Mouse (Mus musculus) limb, embryonic 12.5 days (tissue): Measurements from ENCODE around the gene Mbnl1. TPM values are rescaled to one million over a fixed set of nuclear protein-coding genes. Genes with fewer than 3 reads are reported as not detected.

ENCODE experiments used
- ATAC-seq: fragments of 200-750 bp; cut with Nextera tagmentation; 2 replicates; pipeline ENCODE4 v1.8.0; 2017; ENCODE audit warnings: low read depth, moderate TSS enrichment; ENCODE audit not compliant: insufficient number of reproducible peaks, insufficient read depth, low FRiP score, low TSS enrichment
- H3K27ac ChIP-seq: fragments of 300-500 bp; sonication (generic); 2 replicates; pipeline ENCODE4 v1.5.1; 2016; ENCODE audit warnings: mild to moderate bottlenecking, moderate library complexity
- H3K27me3 ChIP-seq: fragments of 300-500 bp; sonication (generic); 2 replicates; pipeline ENCODE4 v1.6.1; 2016; ENCODE audit warnings: mild to moderate bottlenecking, moderate library complexity
- H3K36me3 ChIP-seq: fragments of 300-500 bp; sonication (generic); 2 replicates; pipeline ENCODE4 v1.6.1; 2016; ENCODE audit warnings: mild to moderate bottlenecking, moderate library complexity
- H3K4me1 ChIP-seq: fragments of 300-500 bp; sonication (generic); replicated peaks from 2 replicates; pipeline ENCODE4 v1.6.1; 2016
- H3K4me2 ChIP-seq: fragments of 300-500 bp; sonication (generic); 2 replicates; pipeline ENCODE4 v1.6.1; 2016; ENCODE audit warnings: mild to moderate bottlenecking, moderate library complexity
- H3K4me3 ChIP-seq: fragments of 300-500 bp; sonication (generic); replicated peaks from 2 replicates; pipeline ENCODE4 v1.5.1; 2016; ENCODE audit warnings: mild to moderate bottlenecking
- H3K9ac ChIP-seq: fragments of 300-500 bp; sonication (generic); replicated peaks from 2 replicates; pipeline ENCODE4 v1.6.1; 2016; ENCODE audit warnings: mild to moderate bottlenecking, moderate library complexity
- H3K9me3 ChIP-seq: fragments of 300-500 bp; sonication (generic); 2 replicates; pipeline ENCODE4 v1.6.1; 2016; ENCODE audit warnings: mild to moderate bottlenecking, moderate library complexity
- WGBS: fragments of 180-500 bp; shearing (Covaris S2); methylation state at CpG from one replicate; pipeline ENCODE4 v1.1.7; 2016; 5-methylcytosine and 5-hydroxymethylcytosine counted together
- polyA plus RNA-seq: library from polyadenylated mRNA; unstranded; fragments of >200 nt; fragmentation: Nextera tagmentation; extraction: Ambion mirVana; gene quantifications from 2 replicates; pipeline ENCODE4 v1.2.1, GENCODE M21; 2016

Gene Mbnl1
- polyA plus RNA-seq, 1 experiment from 2014 or later, result 61.2 TPM

GRCm38 (mm10) chr3:60615615-60616014 lies 143.0 kb downstream of the Mbnl1 start:
- Histone ChIP-seq H3K4me1 (peaks cover 5% of the 10 kb centered on the region; the same call in 1 of the 2 replicates), H3K4me2 (no peak overlapping the region), H3K27ac (no peak overlapping the region), H3K27me3 (no peaks in the 10 kb centered on the region), H3K4me3 (no peak overlapping the region), H3K36me3 (peaks cover 26% of the 10 kb centered on the region), H3K9ac (no peak overlapping the region), H3K9me3 (no peaks in the 10 kb centered on the region)
- 43% methylated on average over 7 of the region's 7 CpGs for WGBS
- no peak for ATAC-seq

DNA sequence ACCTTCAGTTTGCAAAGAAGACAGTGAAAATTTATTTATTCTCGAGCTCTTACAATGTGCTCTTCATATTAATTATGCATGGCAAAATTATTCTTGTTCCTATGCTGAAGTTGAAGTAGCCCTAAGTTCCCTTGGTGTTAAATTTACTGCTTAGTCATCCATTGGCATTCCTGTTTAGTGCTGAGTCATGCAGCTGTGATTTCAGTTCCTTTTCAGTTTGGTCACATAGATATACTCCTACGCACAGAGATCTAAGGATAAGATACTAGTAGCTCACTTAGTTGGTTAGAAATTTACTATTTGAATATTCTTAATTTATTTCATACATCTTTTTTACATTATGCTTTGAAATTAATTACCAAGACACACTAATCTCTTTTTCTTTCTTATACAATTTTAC lies 143.5 kb downstream of the Mbnl1 start:
- H3K4me2 ChIP-seq, result no peak overlapping the region
- no peaks in the 10 kb centered on the region for H3K27me3 ChIP-seq
- H3K27ac ChIP-seq, result no peak overlapping the region
- no peak for ATAC-seq
- H3K9ac ChIP-seq, result no peak overlapping the region
- peaks cover 26% of the 10 kb centered on the region for H3K36me3 ChIP-seq
- no peaks in the 10 kb centered on the region for H3K9me3 ChIP-seq
- H3K4me3 ChIP-seq, result no peak overlapping the region
- 89% methylated on average over 2 of the region's 2 CpGs for WGBS
- peaks cover 5% of the 10 kb centered on the region; the same call in 1 of the 2 replicates for H3K4me1 ChIP-seq

DNA sequence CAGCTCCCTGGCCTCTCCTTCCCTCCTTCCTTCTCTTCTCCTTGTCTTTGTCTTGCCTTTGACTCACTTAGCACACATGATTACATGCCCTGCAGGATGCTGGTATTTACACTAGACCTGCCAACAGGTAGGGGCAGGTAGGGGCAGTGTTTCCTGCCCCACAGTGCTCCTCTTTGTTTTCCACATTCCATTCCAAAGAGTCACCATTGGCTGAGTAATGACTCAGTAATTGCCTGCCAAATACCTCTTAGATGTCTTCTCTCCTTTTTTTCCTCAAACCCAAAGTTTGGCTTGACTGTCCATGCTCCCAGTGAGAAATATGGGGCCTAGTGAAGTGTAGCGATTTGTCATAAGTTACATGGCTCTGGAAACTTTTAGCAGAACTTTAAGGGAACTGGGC lies 145.0 kb downstream of the Mbnl1 start:
- no peak overlapping the region for H3K4me2 ChIP-seq
- ATAC-seq, result no peak
- H3K36me3 ChIP-seq, result peaks cover 26% of the 10 kb centered on the region
- H3K4me3 ChIP-seq, result no peak overlapping the region
- H3K27me3 ChIP-seq, result no peaks in the 10 kb centered on the region
- H3K9ac ChIP-seq, result no peak overlapping the region
- H3K4me1 ChIP-seq, result peaks cover 5% of the 10 kb centered on the region; the same call in 1 of the 2 replicates
- 90% methylated on average over 1 of the region's 1 CpGs for WGBS
- no peaks in the 10 kb centered on the region for H3K9me3 ChIP-seq
- no peak overlapping the region for H3K27ac ChIP-seq

DNA sequence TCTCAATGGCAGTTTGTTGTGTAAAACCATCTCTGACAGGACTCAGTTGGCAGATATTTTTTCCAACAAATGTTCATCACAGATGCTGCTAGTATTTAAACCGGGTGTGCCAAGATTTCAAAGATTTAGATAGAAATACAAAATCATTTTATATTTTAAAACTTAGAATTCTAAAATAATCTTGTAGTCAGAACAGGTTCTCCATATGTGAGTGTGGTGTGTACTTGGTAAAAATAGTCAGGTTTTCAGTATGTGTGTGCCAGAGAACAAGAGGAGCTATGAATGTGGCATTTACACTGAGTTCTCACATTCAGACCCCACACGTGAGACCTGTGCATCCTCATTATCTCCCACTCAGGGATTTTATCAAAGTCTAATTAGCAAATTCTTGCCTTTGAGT lies 147.6 kb downstream of the Mbnl1 start:
- no peak overlapping the region for H3K4me2 ChIP-seq
- H3K4me3 ChIP-seq, result no peak overlapping the region
- ATAC-seq, result no peak
- H3K9me3 ChIP-seq, result no peaks in the 10 kb centered on the region
- H3K4me1 ChIP-seq, result peaks cover 5% of the 10 kb centered on the region; the same call in 1 of the 2 replicates
- peaks cover 17% of the 10 kb centered on the region for H3K36me3 ChIP-seq
- no peaks in the 10 kb centered on the region for H3K27me3 ChIP-seq
- WGBS, result 88% methylated on average over 2 of the region's 2 CpGs
- no peak overlapping the region for H3K9ac ChIP-seq
- H3K27ac ChIP-seq, result no peak overlapping the region

- no peak overlapping the region for H3K4me3 ChIP-seq
- ATAC-seq, result no peak
- H3K9me3 ChIP-seq, result no peaks in the 10 kb centered on the region
- H3K4me1 ChIP-seq, result no peaks in the 10 kb centered on the region
- 96% methylated on average over 2 of the region's 2 CpGs for WGBS
- peaks cover 16% of the 10 kb centered on the region; the same call in 1 of the 2 replicates for H3K36me3 ChIP-seq
- H3K27ac ChIP-seq, result no peak overlapping the region
- H3K27me3 ChIP-seq, result no peaks in the 10 kb centered on the region
- no peak overlapping the region for H3K4me2 ChIP-seq
- no peak overlapping the region for H3K9ac ChIP-seq
These were observed 158.6 kb downstream of the Mbnl1 start for GRCm38 (mm10) chr3:60631183-60631582.

DNA sequence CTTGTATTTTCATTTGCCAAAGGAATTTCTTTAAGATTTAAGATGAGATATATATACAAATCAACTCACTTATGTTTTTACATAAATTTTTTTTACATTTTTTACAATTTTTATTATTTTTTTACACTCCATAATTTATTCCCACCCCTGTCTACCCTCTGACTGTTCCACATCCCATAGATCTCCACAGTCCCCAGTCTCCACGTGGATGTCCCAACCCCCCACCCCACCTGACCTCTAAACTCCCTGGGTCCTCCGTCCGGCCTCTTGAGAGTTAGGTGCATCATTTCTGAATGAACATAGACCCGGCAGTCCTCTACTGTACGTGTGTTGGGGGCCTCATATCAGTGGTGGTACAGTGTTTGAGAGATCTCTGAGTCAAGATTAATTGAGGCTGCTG lies 159.1 kb downstream of the Mbnl1 start:
- H3K36me3 ChIP-seq, result peaks cover 11% of the 10 kb centered on the region; the same call in 1 of the 2 replicates
- H3K27me3 ChIP-seq, result no peaks in the 10 kb centered on the region
- no peak overlapping the region for H3K27ac ChIP-seq
- H3K4me3 ChIP-seq, result no peak overlapping the region
- H3K4me2 ChIP-seq, result no peak overlapping the region
- no peak for ATAC-seq
- no peaks in the 10 kb centered on the region for H3K9me3 ChIP-seq
- WGBS, result 84% methylated on average over 5 of the region's 5 CpGs
- H3K9ac ChIP-seq, result no peak overlapping the region
- no peaks in the 10 kb centered on the region for H3K4me1 ChIP-seq

DNA sequence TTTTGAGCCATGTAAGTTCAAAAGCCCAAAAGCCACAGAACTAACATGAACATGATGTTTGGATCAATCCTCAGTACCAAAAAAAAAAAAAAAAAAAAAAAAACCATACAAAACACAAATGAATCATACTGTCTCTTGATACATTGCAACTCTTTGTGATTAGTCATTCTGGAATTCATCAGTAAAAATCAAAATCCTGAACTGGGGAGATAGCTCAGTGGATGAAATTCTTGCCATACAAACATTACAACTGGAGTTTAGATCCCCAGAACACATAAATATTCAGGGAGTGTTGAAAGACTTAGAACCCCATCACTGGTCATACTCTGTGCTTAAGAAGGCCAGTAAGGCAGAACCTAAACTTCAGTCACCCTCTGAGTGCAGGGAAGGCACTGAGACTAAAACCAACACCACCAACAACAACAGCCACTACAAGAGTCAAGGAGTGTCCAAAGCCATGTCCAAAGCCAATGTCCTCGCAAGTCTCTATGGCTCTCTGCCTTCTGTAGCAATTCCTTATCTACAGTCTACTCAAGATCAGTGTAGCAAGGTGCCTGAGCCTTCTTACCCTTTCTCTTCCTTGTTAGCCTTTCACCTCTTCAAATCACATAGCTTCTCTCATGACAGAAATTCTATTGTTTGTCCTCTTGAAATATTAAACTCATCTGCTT lies 160.3 kb downstream of the Mbnl1 start:
- H3K36me3 ChIP-seq, result peaks cover 9% of the 10 kb centered on the region; the same call in 1 of the 2 replicates
- H3K9ac ChIP-seq, result no peak overlapping the region
- H3K4me2 ChIP-seq, result no peak overlapping the region
- no peaks in the 10 kb centered on the region for H3K27me3 ChIP-seq
- H3K9me3 ChIP-seq, result no peaks in the 10 kb centered on the region
- H3K27ac ChIP-seq, result no peak overlapping the region
- 100% methylated on average over 1 of the region's 1 CpGs for WGBS
- ATAC-seq, result no peak
- no peaks in the 10 kb centered on the region for H3K4me1 ChIP-seq
- no peak overlapping the region for H3K4me3 ChIP-seq

DNA sequence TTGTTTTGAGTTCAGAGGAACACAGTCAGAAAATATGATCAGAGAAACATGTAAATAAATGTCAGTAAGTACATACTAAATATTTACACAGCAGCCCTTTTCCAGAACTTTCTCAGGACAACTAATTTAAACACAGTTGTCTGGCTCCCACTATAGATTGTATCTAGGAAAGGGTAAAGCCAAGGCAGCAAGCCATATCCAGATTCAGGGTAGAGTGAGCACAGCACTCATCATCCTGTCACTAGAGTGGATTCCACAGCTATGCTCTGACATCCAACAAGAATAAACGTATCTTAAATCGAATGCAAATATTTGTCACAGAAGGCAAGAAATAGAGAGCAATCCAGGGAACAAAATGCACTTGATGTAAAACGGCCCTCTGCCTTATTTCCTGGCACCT lies 165.9 kb downstream of the Mbnl1 start:
- Histone ChIP-seq H3K4me3 (no peak overlapping the region), H3K9me3 (no peaks in the 10 kb centered on the region), H3K27ac (no peak overlapping the region), H3K4me1 (no peaks in the 10 kb centered on the region), H3K36me3 (no peaks in the 10 kb centered on the region), H3K4me2 (no peak overlapping the region), H3K9ac (no peak overlapping the region), H3K27me3 (no peaks in the 10 kb centered on the region)
- WGBS, result 84% methylated on average over 3 of the region's 3 CpGs
- ATAC-seq, result no peak

DNA sequence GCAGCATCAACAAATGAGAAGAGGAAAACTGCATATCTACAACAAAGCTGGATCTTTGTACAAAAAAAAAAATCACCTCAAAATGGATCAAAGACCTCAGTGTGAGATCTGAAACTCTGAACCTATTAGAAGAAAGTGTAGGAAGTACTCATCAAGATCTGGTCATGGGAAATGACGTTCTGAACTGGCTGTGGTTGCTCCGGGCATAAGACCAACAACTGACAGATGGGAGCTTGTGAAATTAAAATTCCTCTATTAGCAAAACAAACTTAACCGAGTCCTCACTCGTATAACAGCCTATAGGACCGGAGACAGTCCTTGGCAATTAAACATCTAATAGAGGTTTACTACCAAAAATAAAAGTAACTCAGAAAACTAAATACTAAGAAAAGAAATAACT lies 166.5 kb downstream of the Mbnl1 start:
- Histone ChIP-seq H3K9ac (no peak overlapping the region), H3K27ac (no peak overlapping the region), H3K4me1 (no peaks in the 10 kb centered on the region), H3K4me3 (no peak overlapping the region), H3K27me3 (no peaks in the 10 kb centered on the region), H3K4me2 (no peak overlapping the region), H3K36me3 (no peaks in the 10 kb centered on the region), H3K9me3 (no peaks in the 10 kb centered on the region)
- ATAC-seq, result no peak
- WGBS, result 58% methylated on average over 5 of the region's 5 CpGs

DNA sequence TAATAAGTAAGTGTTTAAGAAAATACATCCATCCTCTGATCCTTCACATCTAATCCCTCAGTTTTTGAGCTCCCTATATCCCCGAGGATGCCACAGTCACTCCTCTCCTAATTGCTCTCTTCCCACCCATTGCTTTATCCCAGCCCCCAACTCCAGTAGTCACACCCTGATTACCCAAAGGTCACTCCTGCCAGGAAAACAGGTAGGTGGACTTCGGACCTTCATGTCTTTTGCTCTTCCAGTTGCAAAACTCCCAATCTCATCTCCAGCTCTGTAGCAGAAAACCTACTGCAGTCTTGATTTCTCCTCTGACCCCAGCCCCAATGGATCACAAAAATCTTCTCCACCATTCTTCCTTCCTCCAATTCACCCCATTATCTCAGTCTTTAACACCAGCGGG lies 169.6 kb downstream of the Mbnl1 start:
- Histone ChIP-seq H3K4me1 (no peaks in the 10 kb centered on the region), H3K36me3 (no peaks in the 10 kb centered on the region), H3K27me3 (no peaks in the 10 kb centered on the region), H3K9ac (no peak overlapping the region), H3K4me2 (no peak overlapping the region), H3K9me3 (no peaks in the 10 kb centered on the region), H3K27ac (no peak overlapping the region), H3K4me3 (no peak overlapping the region)
- no peak for ATAC-seq
- WGBS, result 65% methylated on average over 3 of the region's 3 CpGs

- no peaks in the 10 kb centered on the region for H3K9me3 ChIP-seq
- H3K4me1 ChIP-seq, result no peaks in the 10 kb centered on the region
- H3K27me3 ChIP-seq, result no peaks in the 10 kb centered on the region
- no peak overlapping the region for H3K4me3 ChIP-seq
- ATAC-seq, result no peak
- no peak overlapping the region for H3K4me2 ChIP-seq
- WGBS, result 92% methylated on average over 1 of the region's 1 CpGs
- no peak overlapping the region for H3K27ac ChIP-seq
- no peak overlapping the region for H3K9ac ChIP-seq
- H3K36me3 ChIP-seq, result no peaks in the 10 kb centered on the region
These were observed 172.9 kb downstream of the Mbnl1 start for GRCm38 (mm10) chr3:60645531-60645930.

GRCm38 (mm10) chr3:60648293-60648692 lies 175.7 kb downstream of the Mbnl1 start:
- 92% methylated on average over 1 of the region's 1 CpGs for WGBS
- H3K4me3 ChIP-seq, result no peak overlapping the region
- no peaks in the 10 kb centered on the region for H3K27me3 ChIP-seq
- no peaks in the 10 kb centered on the region for H3K36me3 ChIP-seq
- H3K27ac ChIP-seq, result no peak overlapping the region
- no peaks in the 10 kb centered on the region for H3K9me3 ChIP-seq
- no peak overlapping the region for H3K4me2 ChIP-seq
- ATAC-seq, result no peak
- H3K9ac ChIP-seq, result no peak overlapping the region
- H3K4me1 ChIP-seq, result no peaks in the 10 kb centered on the region
